Mouse (Mus musculus) stomach, postnatal 0 days (tissue): ENCODE results near the gene Grk1. TPM values are rescaled to one million over a fixed set of nuclear protein-coding genes. Genes with fewer than 3 reads are reported as not detected.

ENCODE experiments used
- ATAC-seq: fragments of 200-750 bp; cut with Nextera tagmentation; 2 replicates; pipeline ENCODE4 v1.8.0; 2017; ENCODE audit not compliant: low FRiP score, low TSS enrichment
- DNase-seq: peaks from one replicate; pipeline ENCODE4 v3.0.0-alpha.2; 2016; ENCODE audit warnings: low spot score
- H3K27ac ChIP-seq: fragments of 300-500 bp; sonication (generic); replicated peaks from 2 replicates; pipeline ENCODE4 v1.5.1; 2014; ENCODE audit warnings: mild to moderate bottlenecking, control low read depth
- H3K27me3 ChIP-seq: fragments of 300-500 bp; sonication (generic); 2 replicates; pipeline ENCODE4 v1.6.1; 2014; ENCODE audit warnings: low read length; ENCODE audit not compliant: control insufficient read depth, insufficient read depth
- H3K36me3 ChIP-seq: fragments of 300-500 bp; sonication (generic); 2 replicates; pipeline ENCODE4 v1.6.1; 2014; ENCODE audit warnings: low read length, mixed read lengths; ENCODE audit not compliant: control insufficient read depth, insufficient read depth
- H3K4me1 ChIP-seq: fragments of 300-500 bp; sonication (generic); replicated peaks from 2 replicates; pipeline ENCODE4 v1.6.1; 2014; ENCODE audit warnings: antibody characterized with exemption; ENCODE audit not compliant: control insufficient read depth, insufficient read depth
- H3K4me2 ChIP-seq: fragments of 300-500 bp; sonication (generic); replicated peaks from 2 replicates; pipeline ENCODE4 v1.6.1; 2014; ENCODE audit warnings: low read depth, mild to moderate bottlenecking, control low read depth, moderate library complexity
- H3K4me3 ChIP-seq: fragments of 300-500 bp; sonication (generic); 2 replicates; pipeline ENCODE4 v1.5.1; 2014; ENCODE audit warnings: low read depth, low read length, control low read depth
- H3K9ac ChIP-seq: fragments of 300-500 bp; sonication (generic); 2 replicates; pipeline ENCODE4 v1.6.1; 2014; ENCODE audit warnings: mild to moderate bottlenecking, low read length, control low read depth, mixed read lengths
- H3K9me3 ChIP-seq: fragments of 300-500 bp; sonication (generic); 2 replicates; pipeline ENCODE4 v1.6.1; 2016; ENCODE audit warnings: low read length; ENCODE audit not compliant: control insufficient read depth
- CTCF ChIP-seq: IDR thresholded peaks from 2 replicates; pipeline ENCODE4 v1.5.1; 2016; ENCODE audit warnings: antibody characterized with exemption, low read depth, mild to moderate bottlenecking, moderate library complexity
- EP300 ChIP-seq: optimal IDR thresholded peaks from 2 replicates; pipeline ENCODE3; 2016; ENCODE audit warnings: antibody characterized with exemption
- WGBS: fragments of 180-500 bp; shearing (Covaris S2); extraction: QIAGEN DNeasy Blood & Tissue Kit; methylation state at CpG from one replicate; pipeline ENCODE4 v1.1.7; 2014; 5-methylcytosine and 5-hydroxymethylcytosine counted together
- polyA plus RNA-seq: library from polyadenylated mRNA; unstranded; fragments of >200 nt; fragmentation: Nextera tagmentation; extraction: Ambion mirVana; gene quantifications from 2 replicates; pipeline ENCODE4 v1.2.1, GENCODE M21; 2015

The Grk1 gene
- polyA plus RNA-seq, 1 experiment from 2014 or later = not detected

DNA sequence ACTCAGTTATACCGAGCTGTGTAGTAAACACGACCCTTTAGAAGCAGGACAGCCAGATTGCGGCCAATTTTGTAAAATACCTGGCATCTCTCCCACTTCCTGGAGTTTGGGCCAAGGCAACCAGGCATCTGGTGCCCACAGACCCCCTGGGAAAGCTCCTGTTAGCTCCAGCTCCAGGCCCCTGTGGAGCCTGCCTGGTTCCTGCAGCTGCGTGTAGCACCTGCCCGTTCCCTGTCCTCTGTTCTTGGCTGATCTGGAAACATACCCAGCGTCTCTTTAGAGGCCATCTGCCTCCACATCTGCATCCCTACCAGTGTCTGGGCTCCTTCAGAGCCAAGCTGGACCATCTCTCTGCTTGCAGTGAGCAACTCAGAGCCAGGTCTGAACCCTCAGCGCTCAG lies 25.5 kb downstream of the Grk1 start:
- TF ChIP-seq EP300 = no peak
- TF ChIP-seq CTCF = no peak
- Histone ChIP-seq H3K4me3 (no peak overlapping the region), H3K36me3 (no peaks in the 10 kb centered on the region), H3K4me1 (no peaks in the 10 kb centered on the region), H3K27me3 (no peaks in the 10 kb centered on the region; the same call in 1 of the 2 replicates), H3K9ac (no peak overlapping the region), H3K4me2 (no peak overlapping the region), H3K27ac (no peak overlapping the region), H3K9me3 (no peaks in the 10 kb centered on the region)
- no peak for DNase-seq
- 63% methylated on average over 7 of the region's 7 CpGs for WGBS
- ATAC-seq = no peak

DNA sequence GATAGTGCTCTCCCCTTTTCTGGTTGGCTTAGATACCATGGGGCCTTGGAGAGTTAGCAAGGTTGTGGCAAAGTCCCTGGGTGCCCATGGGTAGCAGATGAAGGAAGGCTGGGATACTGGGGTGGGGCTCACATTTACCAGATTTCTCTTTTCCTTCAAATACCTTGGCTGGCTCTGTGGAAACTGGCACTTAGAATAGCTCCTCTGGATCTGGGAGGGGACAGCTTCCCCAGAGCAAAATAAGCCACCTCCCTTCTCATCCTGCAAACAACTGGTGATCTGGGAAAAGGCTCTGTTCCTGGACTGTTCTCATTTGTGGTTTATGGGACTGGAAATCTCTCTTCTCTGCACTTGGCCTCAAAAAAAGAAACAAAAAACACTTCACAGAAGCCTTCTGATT lies 26.0 kb downstream of the Grk1 start:
- no peak overlapping the region for H3K4me3 ChIP-seq
- H3K4me2 ChIP-seq = no peak overlapping the region
- H3K27me3 ChIP-seq = no peaks in the 10 kb centered on the region; the same call in 1 of the 2 replicates
- H3K9me3 ChIP-seq = no peaks in the 10 kb centered on the region
- H3K4me1 ChIP-seq = no peaks in the 10 kb centered on the region
- no peak overlapping the region for H3K9ac ChIP-seq
- H3K27ac ChIP-seq = no peak overlapping the region
- ATAC-seq = no peak
- TF ChIP-seq EP300 (no peak), CTCF (no peak)
- DNase-seq = no peak
- no peaks in the 10 kb centered on the region for H3K36me3 ChIP-seq

DNA sequence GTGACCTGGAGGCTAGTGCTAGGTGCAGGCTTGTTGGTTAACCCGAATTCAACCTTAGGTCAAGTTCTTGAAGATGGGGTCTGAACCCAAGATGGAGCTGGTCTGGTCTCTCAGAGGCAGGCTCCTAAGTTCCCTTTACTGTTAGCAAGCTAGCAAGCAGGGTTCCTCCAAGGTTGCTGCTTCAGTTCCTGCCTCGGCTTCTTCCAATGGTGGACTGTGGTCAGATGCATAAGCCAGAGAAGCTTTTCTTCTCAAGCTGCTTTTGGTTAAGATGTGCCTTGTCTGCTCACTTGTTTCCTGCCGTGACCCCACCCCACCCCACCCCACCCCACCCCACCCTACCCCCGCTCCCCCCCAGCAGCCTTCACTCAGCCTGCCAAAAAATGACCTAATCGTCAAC lies 28.2 kb downstream of the Grk1 start:
- Histone ChIP-seq H3K27ac (no peak overlapping the region), H3K9ac (no peak overlapping the region), H3K4me3 (no peak overlapping the region), H3K9me3 (no peaks in the 10 kb centered on the region), H3K4me1 (no peaks in the 10 kb centered on the region), H3K4me2 (no peak overlapping the region), H3K27me3 (no peaks in the 10 kb centered on the region; the same call in 1 of the 2 replicates), H3K36me3 (no peaks in the 10 kb centered on the region)
- no peak for TF ChIP-seq CTCF
- TF ChIP-seq EP300 = no peak
- no peak for ATAC-seq
- 64% methylated on average over 5 of the region's 5 CpGs for WGBS
- DNase-seq = no peak

DNA sequence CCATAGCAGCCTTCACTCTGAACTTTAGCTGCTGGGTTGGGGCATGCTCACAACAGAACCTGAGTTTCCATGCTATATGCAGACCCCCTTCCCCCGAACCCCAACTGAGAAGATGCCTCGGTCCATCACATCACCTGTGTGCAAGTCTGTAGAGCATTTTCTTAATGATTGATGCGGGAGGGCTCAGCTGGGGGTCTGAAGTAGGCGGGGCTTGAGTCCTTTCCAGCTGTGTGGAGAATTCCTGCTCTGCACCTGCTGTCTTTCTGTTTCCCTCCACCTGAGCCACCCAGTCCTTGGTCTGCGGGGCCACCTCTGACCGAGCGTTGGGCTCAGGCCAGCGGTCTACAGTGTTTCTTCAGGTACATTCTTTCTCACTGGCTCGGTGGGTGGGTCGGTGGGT lies 30.0 kb downstream of the Grk1 start, which contains the start of gene Tmem255b:
Gene Tmem255b (plus strand): TSS at position 301 of the 400 bp plus-strand sequence.
- no peak for ATAC-seq
- H3K9ac ChIP-seq = no peak within 1 kb of the TSS
- no peaks in the 10 kb centered on the region for H3K4me1 ChIP-seq
- TF ChIP-seq CTCF (no peak), EP300 (no peak)
- no peak within 1 kb of the TSS for H3K27ac ChIP-seq
- no peak within 1 kb of the TSS for H3K4me2 ChIP-seq
- 20% methylated on average over 10 of the region's 10 CpGs for WGBS
- H3K27me3 ChIP-seq = no peaks in the 10 kb centered on the region; the same call in 1 of the 2 replicates
- no peaks in the 10 kb centered on the region for H3K36me3 ChIP-seq
- H3K4me3 ChIP-seq = peak within 1 kb of the TSS; percentile 8; the same call in 1 of the 2 replicates
- no peaks in the 10 kb centered on the region for H3K9me3 ChIP-seq
- DNase-seq = no peak

DNA sequence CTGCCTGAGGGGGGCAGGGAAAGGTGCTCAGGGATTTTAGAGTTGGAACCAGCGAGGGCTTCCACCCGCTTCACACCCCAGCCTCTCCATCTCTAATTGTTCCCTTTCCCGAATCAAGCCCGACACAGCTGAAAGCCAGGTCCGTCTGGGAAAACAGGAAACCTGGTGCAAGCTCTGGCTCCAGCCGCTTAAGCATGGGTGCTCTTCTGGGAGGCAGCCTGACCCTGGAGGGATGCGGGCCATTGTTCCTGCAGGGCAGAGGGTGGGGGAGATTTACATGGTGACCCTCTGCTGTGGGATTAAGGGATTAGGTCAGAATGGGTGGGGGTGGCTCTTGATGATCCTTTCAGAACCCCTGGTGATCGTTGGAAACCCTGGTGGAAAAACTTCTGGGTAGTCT lies 31.2 kb downstream of the Grk1 start:
- peak overlapping the region; percentile 8; the same call in 1 of the 2 replicates for H3K4me3 ChIP-seq

DNA sequence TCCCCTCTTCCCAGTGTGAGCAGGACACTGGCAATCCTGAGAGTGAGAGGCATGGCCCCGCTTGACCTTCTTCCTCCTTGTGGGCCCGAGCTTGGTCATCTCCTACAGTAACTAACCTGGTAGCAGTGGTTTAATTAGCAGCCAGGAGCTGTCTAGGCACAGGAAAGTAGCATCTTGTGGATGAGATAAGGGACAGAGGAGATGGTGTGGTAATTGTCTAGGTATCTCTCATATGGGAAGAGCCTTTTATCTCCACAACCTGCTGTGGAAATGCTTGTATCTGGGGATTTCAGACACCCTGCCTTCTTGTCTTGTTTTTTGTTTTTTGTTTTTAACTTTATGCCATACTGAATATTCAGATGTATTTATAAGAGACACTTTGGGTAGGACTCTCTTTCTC lies 32.6 kb downstream of the Grk1 start:
- Histone ChIP-seq H3K27me3 (no peaks in the 10 kb centered on the region; the same call in 1 of the 2 replicates), H3K9ac (no peak overlapping the region), H3K36me3 (no peaks in the 10 kb centered on the region), H3K27ac (no peak overlapping the region), H3K4me3 (no peak overlapping the region), H3K4me2 (no peak overlapping the region), H3K9me3 (no peaks in the 10 kb centered on the region), H3K4me1 (no peaks in the 10 kb centered on the region)
- TF ChIP-seq CTCF = no peak
- no peak for TF ChIP-seq EP300
- DNase-seq (no peak), ATAC-seq (no peak)
- WGBS = 78% methylated on average over 2 of the region's 2 CpGs

More for the DNA sequence above, 31.2 kb downstream of the Grk1 start:
- TF ChIP-seq EP300 (no peak), CTCF (no peak)
- ATAC-seq = no peak
- WGBS = 10% methylated on average over 8 of the region's 8 CpGs
- Histone ChIP-seq H3K27me3 (no peaks in the 10 kb centered on the region; the same call in 1 of the 2 replicates), H3K4me2 (no peak overlapping the region), H3K27ac (no peak overlapping the region), H3K36me3 (no peaks in the 10 kb centered on the region), H3K9ac (no peak overlapping the region), H3K9me3 (no peaks in the 10 kb centered on the region), H3K4me1 (no peaks in the 10 kb centered on the region)
- DNase-seq = no peak
